In genomic region chr5:123765506-123765905, GRCm38 (mm10) we compare ENCODE assay signal across 21 mouse cellular contexts.
"Had no signal": no experiment of that assay in that cellular context is flagged by ENCODE, and none has a peak within 500 bp of the region (broad histone marks: within the 10 kb centered on the region; RNA-seq: fewer than 3 reads in every experiment).

No protein-coding gene starts in this region.

- H3K4me3 ChIP-seq: liver, embryonic 13.5 days; liver, embryonic 15.5 days; lung, embryonic 15.5 days; megakaryocyte, embryonic 14.5 days; midbrain, embryonic 13.5 days; midbrain, embryonic 15.5 days; myocyte; neural tube, embryonic 12.5 days had no signal

- H3K36me3 ChIP-seq: midbrain, embryonic 15.5 days had no signal

- H3K27ac ChIP-seq: liver, embryonic 13.5 days; liver, embryonic 15.5 days; lung, embryonic 15.5 days; macrophage; midbrain, embryonic 13.5 days; midbrain, embryonic 15.5 days; neural tube, embryonic 12.5 days had no signal

- H3K4me1 ChIP-seq: liver, embryonic 13.5 days; liver, embryonic 15.5 days; lung, embryonic 15.5 days; megakaryocyte, embryonic 14.5 days; midbrain, embryonic 13.5 days; midbrain, embryonic 15.5 days; neural tube, embryonic 12.5 days had no signal

- H3K27me3 ChIP-seq: liver, embryonic 13.5 days; liver, embryonic 15.5 days; lung, embryonic 15.5 days; megakaryocyte, embryonic 14.5 days; midbrain, embryonic 13.5 days; midbrain, embryonic 15.5 days; neural tube, embryonic 12.5 days had no signal

- ATAC-seq: liver, postnatal 0 days; lung, postnatal 0 days; midbrain, embryonic 13.5 days; midbrain, embryonic 15.5 days had no signal

- DNase-seq: liver, embryonic 13.5 days; liver, postnatal 0 days; lung, adult 2 months; lung, postnatal 14 days; lung, postnatal 36 days; right cerebral cortex, postnatal 14 days; right cerebral cortex, postnatal 4 days; spleen, adult 18-20 months; thymus, adult 2 months; thymus, postnatal 25 days had no signal

- H3K4me2 ChIP-seq: liver, embryonic 11.5 days; liver, embryonic 13.5 days; liver, embryonic 15.5 days; lung, embryonic 15.5 days; midbrain, embryonic 11.5 days; midbrain, embryonic 13.5 days; midbrain, embryonic 15.5 days; neural tube, embryonic 12.5 days had no signal

- H3K9ac ChIP-seq: liver, embryonic 13.5 days; liver, embryonic 15.5 days; liver, postnatal 0 days; lung, embryonic 15.5 days; midbrain, embryonic 13.5 days; midbrain, embryonic 15.5 days; neural tube, embryonic 12.5 days had no signal

- H3K9me3 ChIP-seq: liver, embryonic 13.5 days; liver, embryonic 15.5 days; lung, embryonic 15.5 days; megakaryocyte, embryonic 14.5 days; midbrain, embryonic 13.5 days; midbrain, embryonic 15.5 days; neural tube, embryonic 12.5 days had no signal
